Mouse (Mus musculus): ENCODE measurements at regions not wholly inside any gene's neighbourhood (a gene's known extent, or its start where the extent isn't known, plus 50 kb on each side); places are given as distances from the start of the nearest gene placed in this dataset.

- no peak for TF ChIP-seq POLR2A (IDR thresholded peaks at IDR 0.05; ENCODE audit: insufficient read depth, low read depth, low read length)
- TF ChIP-seq EP300 (IDR thresholded peaks at IDR 0.05; ENCODE audit: insufficient read depth, low read depth, low read length) = no peak
- no peak for TF ChIP-seq CTCF (IDR thresholded peaks at IDR 0.05)
- 60% methylated on average over 9 of the region's 9 CpGs for WGBS
- intact Hi-C loops (cut with DNase I) = no loop called here
- DNase-seq = no peak
- Histone ChIP-seq H3K4me3 (no peak overlapping the region), H3K36me3 (ENCODE audit: control insufficient read depth, insufficient read depth, low read length) (no peaks in the 10 kb centered on the region), H3K9ac (ENCODE audit: low read depth, low read length) (no peak overlapping the region), H3K79me2 (replicated peaks; ENCODE audit: control insufficient read depth, insufficient read depth, low read length) (no peaks in the 10 kb centered on the region), H3K27me3 (ENCODE audit: control insufficient read depth, insufficient read depth, low read length) (no peaks in the 10 kb centered on the region), H3K27ac (no peak overlapping the region), H3K4me1 (ENCODE audit: control insufficient read depth, insufficient read depth, low read length) (no peaks in the 10 kb centered on the region)
Observed at GRCm38 (mm10) chr19:27563592-27563991, 134.0 kb upstream of the Pum3 start.

- Histone ChIP-seq H3K27me3 (ENCODE audit: control insufficient read depth, insufficient read depth, low read length) (no peaks in the 10 kb centered on the region), H3K4me3 (no peak overlapping the region), H3K27ac (no peak overlapping the region), H3K4me1 (ENCODE audit: control insufficient read depth, insufficient read depth, low read length) (no peaks in the 10 kb centered on the region), H3K9ac (ENCODE audit: low read depth, low read length) (no peak overlapping the region), H3K36me3 (ENCODE audit: control insufficient read depth, insufficient read depth, low read length) (no peaks in the 10 kb centered on the region), H3K79me2 (replicated peaks; ENCODE audit: control insufficient read depth, insufficient read depth, low read length) (no peaks in the 10 kb centered on the region)
- no peak for TF ChIP-seq EP300 (IDR thresholded peaks at IDR 0.05; ENCODE audit: insufficient read depth, low read depth, low read length)
- no peak for TF ChIP-seq POLR2A (IDR thresholded peaks at IDR 0.05; ENCODE audit: insufficient read depth, low read depth, low read length)
- TF ChIP-seq CTCF (IDR thresholded peaks at IDR 0.05) = no peak
- intact Hi-C loops (cut with DNase I) = no loop called here
- WGBS = 24% methylated on average over 3 of the region's 3 CpGs
- DNase-seq = no peak
Observed at GRCm38 (mm10) chr19:27558199-27558598, 128.6 kb upstream of the Pum3 start.

- Histone ChIP-seq H3K4me1 (ENCODE audit: control insufficient read depth, insufficient read depth, low read length) (no peaks in the 10 kb centered on the region), H3K27me3 (ENCODE audit: control insufficient read depth, insufficient read depth, low read length) (no peaks in the 10 kb centered on the region), H3K79me2 (replicated peaks; ENCODE audit: control insufficient read depth, insufficient read depth, low read length) (no peaks in the 10 kb centered on the region), H3K36me3 (ENCODE audit: control insufficient read depth, insufficient read depth, low read length) (no peaks in the 10 kb centered on the region), H3K27ac (no peak overlapping the region), H3K4me3 (no peak overlapping the region), H3K9ac (ENCODE audit: low read depth, low read length) (no peak overlapping the region)
- TF ChIP-seq CTCF (IDR thresholded peaks at IDR 0.05) = no peak
- intact Hi-C loops (cut with DNase I) = no loop called here
- DNase-seq = no peak
- WGBS = 84% methylated on average over 4 of the region's 4 CpGs
Observed at GRCm38 (mm10) chr19:27556697-27557096, 127.1 kb upstream of the Pum3 start.

GRCm38 (mm10) chr19:27554841-27555240, 125.2 kb upstream of the Pum3 start:
- intact Hi-C loops (cut with DNase I) = no loop called here
- no peaks in the 10 kb centered on the region for H3K79me2 ChIP-seq (replicated peaks; ENCODE audit: control insufficient read depth, insufficient read depth, low read length)
- no peak overlapping the region for H3K4me3 ChIP-seq
- no peak for DNase-seq
- H3K36me3 ChIP-seq (ENCODE audit: control insufficient read depth, insufficient read depth, low read length) = no peaks in the 10 kb centered on the region
- no peaks in the 10 kb centered on the region for H3K27me3 ChIP-seq (ENCODE audit: control insufficient read depth, insufficient read depth, low read length)
- TF ChIP-seq EP300 (IDR thresholded peaks at IDR 0.05; ENCODE audit: insufficient read depth, low read depth, low read length) (no peak), POLR2A (IDR thresholded peaks at IDR 0.05; ENCODE audit: insufficient read depth, low read depth, low read length) (no peak), CTCF (IDR thresholded peaks at IDR 0.05) (no peak)
- no peak overlapping the region for H3K9ac ChIP-seq (ENCODE audit: low read depth, low read length)
- 95% methylated on average over 4 of the region's 4 CpGs for WGBS
- no peaks in the 10 kb centered on the region for H3K4me1 ChIP-seq (ENCODE audit: control insufficient read depth, insufficient read depth, low read length)
- no peak overlapping the region for H3K27ac ChIP-seq

DNA sequence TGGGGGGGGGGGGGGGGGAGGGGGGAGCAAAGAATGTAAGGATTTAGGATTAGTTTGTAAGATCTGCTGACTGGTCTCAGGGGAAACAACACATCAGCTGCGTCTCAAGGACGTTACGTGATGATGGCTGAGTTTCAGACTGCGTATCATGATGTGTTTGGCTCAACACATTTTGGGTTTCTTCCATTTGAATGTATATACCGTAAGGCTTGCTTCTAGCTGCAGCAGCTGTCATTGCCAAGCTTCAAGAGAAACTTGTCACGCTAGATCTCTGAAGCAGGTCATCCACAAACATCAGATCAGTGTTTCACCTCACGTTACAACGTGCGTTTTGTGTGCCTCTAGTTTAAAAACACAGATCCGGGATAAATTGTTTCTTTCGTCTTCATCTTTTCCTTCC, 123.6 kb upstream of the Pum3 start:
- Histone ChIP-seq H3K4me1 (ENCODE audit: control insufficient read depth, insufficient read depth, low read length) (no peaks in the 10 kb centered on the region), H3K36me3 (ENCODE audit: control insufficient read depth, insufficient read depth, low read length) (no peaks in the 10 kb centered on the region), H3K4me3 (no peak overlapping the region), H3K27ac (no peak overlapping the region), H3K9ac (ENCODE audit: low read depth, low read length) (no peak overlapping the region), H3K79me2 (replicated peaks; ENCODE audit: control insufficient read depth, insufficient read depth, low read length) (no peaks in the 10 kb centered on the region), H3K27me3 (ENCODE audit: control insufficient read depth, insufficient read depth, low read length) (no peaks in the 10 kb centered on the region)
- no peak for TF ChIP-seq POLR2A (IDR thresholded peaks at IDR 0.05; ENCODE audit: insufficient read depth, low read depth, low read length)
- TF ChIP-seq CTCF (IDR thresholded peaks at IDR 0.05) = no peak
- DNase-seq = no peak
- intact Hi-C loops (cut with DNase I) = no loop called here
- WGBS = 72% methylated on average over 11 of the region's 11 CpGs

DNA sequence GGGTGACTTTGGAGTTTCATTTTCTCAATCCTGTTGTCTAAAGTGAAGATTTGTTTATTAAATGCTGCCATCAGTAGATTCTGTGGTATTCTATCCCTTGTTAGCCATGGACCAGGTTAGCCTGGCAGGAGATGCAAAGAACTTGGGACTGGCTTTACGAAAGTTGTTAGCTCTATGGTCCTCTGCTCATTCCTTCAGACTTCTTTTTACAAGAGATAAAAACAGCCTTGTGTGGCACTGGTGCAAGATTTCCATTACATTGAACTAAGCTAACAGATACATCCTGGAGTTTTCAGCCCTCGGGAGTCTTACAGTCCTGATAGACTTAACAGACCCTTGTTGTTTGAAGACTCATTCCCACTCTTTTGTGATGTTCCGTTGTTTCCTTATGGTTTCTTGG, 108.1 kb upstream of the Pum3 start:
- no peak overlapping the region for H3K27ac ChIP-seq
- H3K4me3 ChIP-seq = no peak overlapping the region
- H3K36me3 ChIP-seq (ENCODE audit: control insufficient read depth, insufficient read depth, low read length) = no peaks in the 10 kb centered on the region
- H3K4me1 ChIP-seq (ENCODE audit: control insufficient read depth, insufficient read depth, low read length) = no peaks in the 10 kb centered on the region
- H3K79me2 ChIP-seq (replicated peaks; ENCODE audit: control insufficient read depth, insufficient read depth, low read length) = no peaks in the 10 kb centered on the region
- intact Hi-C loops (cut with DNase I) = no loop called here
- no peak for TF ChIP-seq CTCF (IDR thresholded peaks at IDR 0.05)
- H3K27me3 ChIP-seq (ENCODE audit: control insufficient read depth, insufficient read depth, low read length) = no peaks in the 10 kb centered on the region
- H3K9ac ChIP-seq (ENCODE audit: low read depth, low read length) = no peak overlapping the region
- no peak for DNase-seq
- 61% methylated on average over 3 of the region's 3 CpGs for WGBS

GRCm38 (mm10) chr19:27537066-27537465, 107.4 kb upstream of the Pum3 start:
- WGBS = 59% methylated on average over 9 of the region's 9 CpGs
- Histone ChIP-seq H3K27me3 (ENCODE audit: control insufficient read depth, insufficient read depth, low read length) (no peaks in the 10 kb centered on the region), H3K36me3 (ENCODE audit: control insufficient read depth, insufficient read depth, low read length) (no peaks in the 10 kb centered on the region)

More at GRCm38 (mm10) chr19:27537066-27537465, 107.4 kb upstream of the Pum3 start:
- Histone ChIP-seq H3K4me3 (no peak overlapping the region), H3K27ac (no peak overlapping the region), H3K4me1 (ENCODE audit: control insufficient read depth, insufficient read depth, low read length) (no peaks in the 10 kb centered on the region), H3K79me2 (replicated peaks; ENCODE audit: control insufficient read depth, insufficient read depth, low read length) (no peaks in the 10 kb centered on the region), H3K9ac (ENCODE audit: low read depth, low read length) (no peak overlapping the region)
- DNase-seq = no peak
- TF ChIP-seq CTCF (IDR thresholded peaks at IDR 0.05) (no peak), POLR2A (IDR thresholded peaks at IDR 0.05; ENCODE audit: insufficient read depth, low read depth, low read length) (no peak), EP300 (IDR thresholded peaks at IDR 0.05; ENCODE audit: insufficient read depth, low read depth, low read length) (no peak)
- intact Hi-C loops (cut with DNase I) = no loop called here

Data from heart, adult 2 months (tissue).